Mouse (Mus musculus) c-Kit-positive CD71-positive TER-119-positive erythroid progenitor cells, embryonic 14.5 days (primary cell): ENCODE data around the gene Ovol2.
A peak's percentile ranks its signal among the peaks of the same experiment; 100 is the strongest.
"Not testable (repeated sequence)": the region's sequence is repeated elsewhere in the genome, so short reads cannot be mapped to it uniquely, and the experiment has no call there.

Experiments used
- DNase-seq: peaks from one replicate; pipeline ENCODE4 v3.0.0-alpha.2; 2013; ENCODE audit warnings: low spot score

Ovol2 gene

GRCm38 (mm10) chr2:144331401-144332302, at the start of gene Ovol2:
Ovol2 (minus strand) TSS chr2:144332146.
- no peak for DNase-seq

- no peak for DNase-seq
These were observed 49.8 kb upstream of the Ovol2 start for GRCm38 (mm10) chr2:144381741-144382140.

GRCm38 (mm10) chr2:144381293-144381692, 49.3 kb upstream of the Ovol2 start:
- DNase-seq, result no peak

- DNase-seq, result no peak
These were observed 43.2 kb upstream of the Ovol2 start for GRCm38 (mm10) chr2:144375063-144375703.

GRCm38 (mm10) chr2:144373063-144373462, 41.1 kb upstream of the Ovol2 start:
- no peak for DNase-seq

- DNase-seq, result no peak
These were observed 39.6 kb upstream of the Ovol2 start for GRCm38 (mm10) chr2:144371566-144371965.

GRCm38 (mm10) chr2:144369511-144369910, 37.6 kb upstream of the Ovol2 start:
- DNase-seq, result no peak

GRCm38 (mm10) chr2:144369020-144369421, 37.1 kb upstream of the Ovol2 start:
- DNase-seq, result peak; percentile 63

GRCm38 (mm10) chr2:144368400-144369019, 36.6 kb upstream of the Ovol2 start, which contains the start of the genes Kat14 and Pet117:
Kat14 (plus strand) TSS chr2:144368983.
Pet117 (plus strand) TSS chr2:144368996.
- DNase-seq, result peak; percentile 93

GRCm38 (mm10) chr2:144352843-144353242, 20.9 kb upstream of the Ovol2 start:
- DNase-seq, result no peak

GRCm38 (mm10) chr2:144348525-144348924, 16.6 kb upstream of the Ovol2 start:
- peak; percentile 15 for DNase-seq

- no peak for DNase-seq
These were observed 11.2 kb upstream of the Ovol2 start for GRCm38 (mm10) chr2:144343158-144343557.

GRCm38 (mm10) chr2:144338149-144338548, 6.2 kb upstream of the Ovol2 start:
- not testable (repeated sequence) for DNase-seq

- no peak for DNase-seq
These were observed 5.8 kb upstream of the Ovol2 start for GRCm38 (mm10) chr2:144337701-144338100.

GRCm38 (mm10) chr2:144337230-144337629, 5.3 kb upstream of the Ovol2 start:
- no peak for DNase-seq

GRCm38 (mm10) chr2:144333138-144333842, 1.3 kb upstream of the Ovol2 start:
- DNase-seq, result no peak

GRCm38 (mm10) chr2:144332486-144332885, 540 bp upstream of the Ovol2 start:
- DNase-seq, result no peak

GRCm38 (mm10) chr2:144330960-144331371, 980 bp downstream of the Ovol2 start:
- no peak for DNase-seq

- DNase-seq, result no peak
These were observed 1.5 kb downstream of the Ovol2 start for GRCm38 (mm10) chr2:144330352-144330959.

GRCm38 (mm10) chr2:144329937-144330336, 2.0 kb downstream of the Ovol2 start:
- DNase-seq, result no peak

GRCm38 (mm10) chr2:144329451-144329850, 2.5 kb downstream of the Ovol2 start:
- no peak for DNase-seq

GRCm38 (mm10) chr2:144324218-144324617, 7.7 kb downstream of the Ovol2 start:
- no peak for DNase-seq
